Mouse (Mus musculus) erythroblast, embryonic 14.5 days (primary cell): Measurements from ENCODE around the gene Fbn1. TPM values are rescaled to one million over a fixed set of nuclear protein-coding genes. Genes with fewer than 3 reads are reported as not detected.

Source experiments
- H3K27me3 ChIP-seq: 2 replicates; pipeline ENCODE4 v1.6.1; 2012; ENCODE audit warnings: inconsistent platforms; ENCODE audit not compliant: control insufficient read depth
- H3K36me3 ChIP-seq: 2 replicates; pipeline ENCODE4 v1.6.1; 2012; ENCODE audit warnings: mild to moderate bottlenecking, inconsistent platforms; ENCODE audit not compliant: control insufficient read depth
- H3K4me1 ChIP-seq: 2 replicates; pipeline ENCODE4 v1.6.1; 2012; ENCODE audit warnings: inconsistent platforms; ENCODE audit not compliant: control insufficient read depth
- H3K4me3 ChIP-seq: replicated peaks from 2 replicates; pipeline ENCODE3; 2012; ENCODE audit warnings: moderate library complexity, mild to moderate bottlenecking, inconsistent platforms
- H3K9me3 ChIP-seq: 2 replicates; pipeline ENCODE4 v1.6.1; 2012; ENCODE audit warnings: low read length, inconsistent platforms, mixed read lengths; ENCODE audit not compliant: control insufficient read depth
- GATA1 ChIP-seq: IDR thresholded peaks from 2 replicates; pipeline ENCODE4 v1.6.1; 2012; ENCODE audit warnings: low read length, inconsistent platforms, mixed read lengths
- TAL1 ChIP-seq: IDR thresholded peaks from 3 replicates; pipeline ENCODE4 v1.6.1; 2012; ENCODE audit warnings: low read length, inconsistent platforms, mixed read lengths
- polyA plus RNA-seq: library from polyadenylated mRNA; stranded (reverse); fragments of >175 nt; gene quantifications from 2 replicates; pipeline ENCODE4 v1.2.3, GENCODE M21; 2012

The Fbn1 gene
- polyA plus RNA-seq, 1 experiment, result not detected

- Histone ChIP-seq H3K4me3 (no peak overlapping the region), H3K27me3 (no peaks in the 10 kb centered on the region)
- TF ChIP-seq GATA1 (no peak), TAL1 (no peak)
Measured at GRCm38 (mm10) chr2:125391582-125391981, 116.2 kb downstream of the Fbn1 start.

DNA sequence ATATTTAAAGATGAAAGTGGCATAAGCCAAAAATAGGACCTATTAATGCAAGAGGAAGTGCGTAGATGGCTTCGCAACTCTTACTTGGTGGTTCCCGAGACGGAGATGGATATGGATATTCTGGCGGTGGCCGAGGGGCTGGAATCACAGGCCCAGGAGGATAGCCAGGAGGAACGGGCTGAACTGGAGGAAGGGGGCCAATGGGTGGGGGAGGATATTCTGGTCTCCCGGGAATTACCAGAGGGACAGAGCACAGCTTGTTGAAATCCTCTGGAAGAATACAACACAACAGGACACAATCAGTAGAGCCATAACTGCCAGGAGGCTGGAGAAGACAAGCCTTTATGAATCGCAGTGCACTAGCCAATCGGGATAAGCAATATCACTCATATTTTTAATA lies 118.0 kb downstream of the Fbn1 start:
- no peak overlapping the region for H3K4me3 ChIP-seq
- H3K9me3 ChIP-seq, result no peaks in the 10 kb centered on the region
- no peaks in the 10 kb centered on the region for H3K4me1 ChIP-seq
- no peaks in the 10 kb centered on the region for H3K27me3 ChIP-seq
- no peaks in the 10 kb centered on the region for H3K36me3 ChIP-seq
- TF ChIP-seq TAL1 (no peak), GATA1 (no peak)

More at GRCm38 (mm10) chr2:125391582-125391981, 116.2 kb downstream of the Fbn1 start:
- Histone ChIP-seq H3K9me3 (no peaks in the 10 kb centered on the region), H3K4me1 (no peaks in the 10 kb centered on the region), H3K36me3 (no peaks in the 10 kb centered on the region)

DNA sequence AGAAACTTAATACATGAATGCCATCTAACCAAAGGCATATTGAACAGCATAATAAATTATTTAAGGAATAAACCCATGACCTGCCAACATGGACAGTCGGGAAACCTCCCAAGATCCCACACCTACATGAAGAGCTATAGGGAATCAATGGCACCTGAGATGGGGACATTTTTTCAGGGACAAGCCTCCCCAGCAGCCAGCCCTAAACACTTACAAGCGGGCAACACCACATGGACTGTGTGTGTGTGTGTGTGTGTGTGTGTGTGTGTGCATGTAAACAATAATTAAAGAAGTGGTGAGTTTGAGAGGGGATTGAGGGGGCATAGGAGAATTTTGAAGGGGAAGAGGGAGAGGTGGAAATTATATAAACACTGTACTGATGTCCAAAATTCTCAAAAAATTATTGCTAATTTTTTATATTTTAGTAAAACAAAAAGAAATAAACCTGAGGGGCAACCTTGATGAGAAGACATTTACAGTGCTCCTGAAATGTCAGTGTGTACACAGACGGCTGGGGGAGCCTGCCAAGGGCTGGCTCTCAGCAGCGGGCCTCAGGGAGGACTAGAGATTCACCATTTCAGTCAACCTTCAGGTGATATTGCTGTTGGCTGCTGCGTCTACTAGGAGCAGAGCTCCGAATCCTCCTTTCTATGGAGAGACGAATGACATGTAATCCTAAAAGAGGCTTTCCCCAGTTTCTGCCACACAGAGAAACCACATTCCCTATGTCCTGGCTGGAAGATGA lies 121.4 kb downstream of the Fbn1 start:
- no peaks in the 10 kb centered on the region for H3K27me3 ChIP-seq
- H3K9me3 ChIP-seq, result no peaks in the 10 kb centered on the region
- no peaks in the 10 kb centered on the region for H3K36me3 ChIP-seq
- TF ChIP-seq TAL1 (no peak), GATA1 (no peak)
- no peak overlapping the region for H3K4me3 ChIP-seq
- H3K4me1 ChIP-seq, result no peaks in the 10 kb centered on the region

- TF ChIP-seq GATA1 (no peak), TAL1 (no peak)
- no peak overlapping the region for H3K4me3 ChIP-seq
- H3K36me3 ChIP-seq, result no peaks in the 10 kb centered on the region
- H3K27me3 ChIP-seq, result no peaks in the 10 kb centered on the region
- no peaks in the 10 kb centered on the region for H3K9me3 ChIP-seq
- H3K4me1 ChIP-seq, result no peaks in the 10 kb centered on the region
Measured at GRCm38 (mm10) chr2:125384941-125385340, 122.9 kb downstream of the Fbn1 start.

DNA sequence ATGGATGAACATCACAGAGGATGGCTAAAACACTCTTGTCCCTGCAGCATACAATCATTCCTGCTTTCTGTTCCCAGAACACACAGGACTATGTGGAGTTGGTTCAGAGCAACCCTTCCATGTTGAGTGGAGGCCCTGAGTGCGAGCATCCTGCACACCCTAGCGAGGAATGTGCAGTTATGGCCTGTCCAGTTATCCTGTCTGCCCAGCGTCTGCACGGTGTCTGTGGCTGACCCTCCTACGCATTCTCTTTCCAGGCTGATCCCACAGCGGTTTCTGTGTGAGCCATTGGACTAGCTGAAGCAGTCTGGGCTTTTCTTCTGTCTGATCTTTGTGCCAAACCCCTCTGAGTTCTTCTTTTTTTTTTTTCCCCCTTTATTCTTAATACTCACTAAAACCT lies 123.4 kb downstream of the Fbn1 start:
- Histone ChIP-seq H3K4me1 (no peaks in the 10 kb centered on the region), H3K36me3 (no peaks in the 10 kb centered on the region), H3K4me3 (no peak overlapping the region), H3K27me3 (no peaks in the 10 kb centered on the region), H3K9me3 (no peaks in the 10 kb centered on the region)
- TF ChIP-seq GATA1, result no peak
- TF ChIP-seq TAL1, result no peak

DNA sequence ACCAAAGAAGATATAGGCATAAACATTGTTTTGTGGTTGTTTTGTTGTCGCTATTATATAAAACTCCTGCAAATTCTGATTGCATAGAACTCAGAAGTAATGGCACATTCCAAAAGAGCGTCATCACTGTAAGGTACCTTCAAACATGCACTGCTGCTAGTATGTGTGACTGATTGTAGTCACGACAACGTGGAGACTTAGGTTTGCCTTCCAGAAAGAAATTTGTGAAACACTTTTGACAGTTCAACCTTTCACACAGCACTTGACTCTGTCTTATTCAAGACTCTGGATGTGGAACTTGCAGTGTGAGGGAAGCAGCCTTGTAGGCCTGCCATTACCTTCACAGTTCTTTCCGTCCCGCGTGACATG lies 124.5 kb downstream of the Fbn1 start:
- Histone ChIP-seq H3K27me3 (no peaks in the 10 kb centered on the region), H3K4me3 (no peak overlapping the region), H3K4me1 (no peaks in the 10 kb centered on the region), H3K9me3 (no peaks in the 10 kb centered on the region), H3K36me3 (no peaks in the 10 kb centered on the region)
- no peak for TF ChIP-seq GATA1
- no peak for TF ChIP-seq TAL1

DNA sequence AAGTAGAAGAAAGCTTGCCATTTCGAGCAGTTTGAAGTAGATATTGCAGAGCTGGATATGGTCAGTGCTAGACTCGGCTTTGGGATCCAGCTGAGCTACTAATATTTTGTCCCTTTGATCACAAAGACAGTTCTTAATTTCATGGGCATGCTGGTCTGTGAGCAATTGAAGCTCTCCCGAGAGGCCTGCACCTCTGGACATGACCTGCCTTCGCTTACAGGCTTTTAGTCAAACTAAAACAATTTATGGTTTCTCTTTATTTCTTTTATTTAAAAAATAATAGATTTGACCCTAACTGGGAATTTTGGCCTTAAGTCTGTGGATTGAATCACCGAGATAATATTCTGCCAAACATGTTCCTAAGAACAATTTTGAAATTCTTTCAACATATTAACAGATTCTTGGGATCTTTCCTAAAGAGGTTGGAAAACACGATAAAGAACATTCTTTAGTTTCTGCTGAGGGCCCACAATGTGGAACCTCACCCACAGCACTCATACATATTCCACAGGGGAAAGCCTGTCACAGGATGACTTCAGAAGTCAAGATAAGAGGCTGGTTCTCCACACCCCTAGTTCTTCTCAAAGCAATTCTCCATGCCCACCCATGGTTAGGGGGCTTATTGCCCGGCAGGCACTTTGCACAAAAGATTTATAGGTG lies 125.0 kb downstream of the Fbn1 start:
- TF ChIP-seq TAL1, result no peak
- no peak for TF ChIP-seq GATA1
- H3K27me3 ChIP-seq, result no peaks in the 10 kb centered on the region
- H3K4me1 ChIP-seq, result no peaks in the 10 kb centered on the region
- H3K4me3 ChIP-seq, result no peak overlapping the region
- H3K9me3 ChIP-seq, result no peaks in the 10 kb centered on the region
- no peaks in the 10 kb centered on the region for H3K36me3 ChIP-seq

- Histone ChIP-seq H3K36me3 (no peaks in the 10 kb centered on the region), H3K4me1 (no peaks in the 10 kb centered on the region), H3K27me3 (no peaks in the 10 kb centered on the region), H3K4me3 (no peak overlapping the region), H3K9me3 (no peaks in the 10 kb centered on the region)
- TF ChIP-seq TAL1, result no peak
- TF ChIP-seq GATA1, result no peak
Measured at GRCm38 (mm10) chr2:125380086-125380485, 127.7 kb downstream of the Fbn1 start.

GRCm38 (mm10) chr2:125379206-125379605 lies 128.6 kb downstream of the Fbn1 start:
- Histone ChIP-seq H3K27me3 (no peaks in the 10 kb centered on the region), H3K4me3 (no peak overlapping the region), H3K4me1 (no peaks in the 10 kb centered on the region), H3K36me3 (no peaks in the 10 kb centered on the region), H3K9me3 (no peaks in the 10 kb centered on the region)
- TF ChIP-seq GATA1 (no peak), TAL1 (no peak)
